In genomic region chr1:150033729-150034128, GRCm38 (mm10) we compare ENCODE assay signal across 18 mouse cellular contexts.
"Had no signal": no experiment of that assay in that cellular context is flagged by ENCODE, and none has a peak within 500 bp of the region (broad histone marks: within the 10 kb centered on the region; RNA-seq: fewer than 3 reads in every experiment).

No protein-coding gene starts in this region.

- H3K4me3 ChIP-seq: layer of hippocampus, adult 2 months; lung, embryonic 15.5 days; stomach, embryonic 15.5 days had no signal

- H3K4me1 ChIP-seq: lung, embryonic 15.5 days; stomach, embryonic 15.5 days had no signal

- ATAC-seq: inflammation-experienced regulatory T-cells, adult 6 months; intestine, embryonic 16.5 days had no signal

- H3K27ac ChIP-seq: kidney, postnatal 0 days; layer of hippocampus, adult 2 months; lung, embryonic 15.5 days; stomach, embryonic 15.5 days had no signal

- H3K9ac ChIP-seq: lung, embryonic 15.5 days; stomach, embryonic 15.5 days had no signal

- H3K4me2 ChIP-seq: lung, embryonic 15.5 days; midbrain, embryonic 11.5 days; stomach, embryonic 15.5 days had no signal

- DNase-seq: kidney, adult 18-20 months; kidney, postnatal 25 days; layer of hippocampus, adult 9-11 months; lung, adult 18-20 months; lung, postnatal 10 days; lung, postnatal 36 days; midbrain, embryonic 14.5 days; right cerebral cortex, adult 18-20 months; right cerebral cortex, postnatal 14 days; spleen, adult 18-20 months; thymus, postnatal 25 days had no signal

- H3K27me3 ChIP-seq: lung, embryonic 15.5 days; stomach, embryonic 15.5 days had no signal

- H3K9me3 ChIP-seq: lung, embryonic 15.5 days; stomach, embryonic 15.5 days had no signal

- H3K36me3 ChIP-seq: lung, embryonic 15.5 days; stomach, embryonic 15.5 days had no signal
